In genomic region chr2:32963981-32964380, GRCm38 (mm10) we compare ENCODE assay signal across 8 mouse cellular contexts. TPM values are rescaled to one million over a fixed set of nuclear protein-coding genes. Genes with fewer than 3 reads are reported as not detected.
DNase-seq lines count a peak whose midpoint lies in the region; ATAC-seq and TF ChIP-seq lines count a peak whose summit lies in the region.
"Had no signal": no experiment of that assay in that cellular context is flagged by ENCODE, and none has a peak within 500 bp of the region (broad histone marks: within the 10 kb centered on the region; RNA-seq: fewer than 3 reads in every experiment).

No protein-coding gene starts in this region.

- ATAC-seq in kidney, embryonic 15.5 days (replicated peaks; ENCODE audit: low FRiP score): no peak
- ATAC-seq in embryonic facial prominence, embryonic 12.5 days (ENCODE audit: insufficient number of reproducible peaks, insufficient read depth, low FRiP score, low TSS enrichment): no peak
- no peak for ATAC-seq in liver, postnatal 0 days

- WGBS in kidney, embryonic 15.5 days: 73% methylated on average over 1 of the region's 1 CpGs
- 69% methylated on average over 1 of the region's 1 CpGs for WGBS in embryonic facial prominence, embryonic 12.5 days
- WGBS in liver, postnatal 0 days (ENCODE audit: insufficient replicate concordance): 53% methylated on average over 1 of the region's 1 CpGs

- TF ChIP-seq CTCF in liver, postnatal 0 days (IDR thresholded peaks at IDR 0.05; ENCODE audit: low read depth): no peak

- peaks cover 61% of the 10 kb centered on the region for H3K4me1 ChIP-seq in kidney, embryonic 15.5 days
- peaks cover 0 to 4% of the 10 kb centered on the region in 2 experiments; a peak in 1 of 4 replicates for H3K4me1 ChIP-seq in ES-E14 (ENCODE audit: control insufficient read depth in 2 of 2, insufficient read depth in 2 of 2, low read length in 2 of 2, poor library complexity in 1 of 2)
- peaks cover 42% of the 10 kb centered on the region for H3K4me1 ChIP-seq in embryonic facial prominence, embryonic 12.5 days
- peaks cover 54% of the 10 kb centered on the region for H3K4me1 ChIP-seq in liver, postnatal 0 days (ENCODE audit: insufficient read depth)

- no peaks in the 10 kb centered on the region for H3K9me3 ChIP-seq in kidney, embryonic 15.5 days (replicated peaks)
- no peaks in the 10 kb centered on the region for H3K9me3 ChIP-seq in ES-E14 (ENCODE audit: control insufficient read depth, insufficient read depth, low read depth, low read length)
- no peaks in the 10 kb centered on the region for H3K9me3 ChIP-seq in embryonic facial prominence, embryonic 12.5 days
- no peaks in the 10 kb centered on the region for H3K9me3 ChIP-seq in liver, postnatal 0 days (ENCODE audit: low read length)

- in situ Hi-C loops in ES-E14 (cut with MboI; ENCODE audit: low sequenced_read_pairs in 2 of 2, unreplicated experiment in 2 of 2): no loop called here

- peak overlapping the region; percentile 46 for H3K27ac ChIP-seq in kidney, embryonic 15.5 days
- no peak overlapping the region for H3K27ac ChIP-seq in ES-E14 (ENCODE audit: insufficient read depth, low read depth, low read length, poor library complexity, severe bottlenecking)
- H3K27ac ChIP-seq in embryonic facial prominence, embryonic 12.5 days: no peak overlapping the region
- H3K27ac ChIP-seq in liver, postnatal 0 days (ENCODE audit: low read depth): peak overlapping the region; percentile 94

- H3K4me2 ChIP-seq in kidney, embryonic 15.5 days: peak overlapping the region; percentile 68
- H3K4me2 ChIP-seq in embryonic facial prominence, embryonic 12.5 days (replicated peaks): peak overlapping the region; percentile 78; the same call in 1 of the 2 replicates
- H3K4me2 ChIP-seq in liver, postnatal 0 days (ENCODE audit: low read depth, low read length): peak overlapping the region; percentile 97

- H3K27me3 ChIP-seq in kidney, embryonic 15.5 days: no peaks in the 10 kb centered on the region
- no peaks in the 10 kb centered on the region for H3K27me3 ChIP-seq in embryonic facial prominence, embryonic 12.5 days
- H3K27me3 ChIP-seq in liver, postnatal 0 days (ENCODE audit: insufficient read depth, low read length): no peaks in the 10 kb centered on the region

- no peak for DNase-seq in kidney, postnatal 10 days
- no peak for DNase-seq in ES-E14 (ENCODE audit: low read depth, low spot score)
- DNase-seq in liver, postnatal 0 days: no peak
- no peak for DNase-seq in T-cell, adult 2 months (ENCODE audit: low spot score)
- DNase-seq in embryo, embryonic 10.5 days (ENCODE audit: low spot score): no peak
- DNase-seq: adrenal gland, postnatal 36 days had no signal

- TF ChIP-seq EP300 in liver, postnatal 0 days (IDR thresholded peaks at IDR 0.05; ENCODE audit: low read depth): no peak

- peak overlapping the region; percentile 90 for H3K4me3 ChIP-seq in kidney, embryonic 15.5 days (replicated peaks)
- peak overlapping the region; percentile 84 to 99 for H3K4me3 ChIP-seq in ES-E14 (ENCODE audit: insufficient read depth in 1 of 2, low read depth in 1 of 2, low read length in 2 of 2, poor library complexity in 1 of 2, severe bottlenecking in 1 of 2)
- no peak overlapping the region for H3K4me3 ChIP-seq in embryonic facial prominence, embryonic 12.5 days
- H3K4me3 ChIP-seq in liver, postnatal 0 days (ENCODE audit: low read depth, low read length): no peak overlapping the region

- H3K9ac ChIP-seq in kidney, embryonic 15.5 days: peak overlapping the region; percentile 98
- H3K9ac ChIP-seq in ES-E14 (ENCODE audit: insufficient read depth, low read depth, low read length, poor library complexity, severe bottlenecking): peak overlapping the region; percentile 100; the same call in 1 of the 2 replicates
- peak overlapping the region; percentile 92; the same call in 1 of the 2 replicates for H3K9ac ChIP-seq in embryonic facial prominence, embryonic 12.5 days
- peak overlapping the region; percentile 95 for H3K9ac ChIP-seq in liver, postnatal 0 days (replicated peaks)

- H3K36me3 ChIP-seq in kidney, embryonic 15.5 days: peaks cover 27% of the 10 kb centered on the region
- H3K36me3 ChIP-seq in ES-E14 (ENCODE audit: control insufficient read depth, insufficient read depth, low read length, poor library complexity, severe bottlenecking): peaks cover 32% of the 10 kb centered on the region
- H3K36me3 ChIP-seq in embryonic facial prominence, embryonic 12.5 days: peaks cover 26% of the 10 kb centered on the region
- H3K36me3 ChIP-seq in liver, postnatal 0 days (replicated peaks; ENCODE audit: insufficient read depth, low read length): peaks cover 10% of the 10 kb centered on the region

TF ChIP-seq in ES-E14, 5 proteins besides CTCF, POLR2A, EP300 and RAD21:
- TF ChIP-seq ZC3H11A (IDR thresholded peaks at IDR 0.05; ENCODE audit: borderline replicate concordance, low read depth, low read length): no peak
- no peak for TF ChIP-seq HCFC1 (IDR thresholded peaks at IDR 0.05; ENCODE audit: borderline replicate concordance, insufficient read depth, low read length)
- no peak for TF ChIP-seq ZNF384 (IDR thresholded peaks at IDR 0.05; ENCODE audit: low read depth, low read length)
- no peak for TF ChIP-seq MAFK (IDR thresholded peaks at IDR 0.05; ENCODE audit: insufficient read depth, low read depth, low read length)
- no peak for TF ChIP-seq CHD2 (IDR thresholded peaks at IDR 0.05; ENCODE audit: low read depth, low read length)

RNA-seq across cellular contexts. Expression of gene Lrsam1, which starts 2.6 kb away (rescaled TPM):
- polyA plus RNA-seq in kidney, embryonic 15.5 days (2015; fragmentation: Nextera tagmentation; extraction: Ambion mirVana): 11.2 and 12.2 TPM in 2 replicates
- total RNA-seq in ES-E14 (2012; rRNA removed): 16.7 and 27.7 TPM in 2 replicates
- polyA plus RNA-seq in embryonic facial prominence, embryonic 12.5 days (2016; fragmentation: Nextera tagmentation; extraction: Ambion mirVana): 14.3 and 14.4 TPM in 2 replicates
- polyA plus RNA-seq in liver, postnatal 0 days (2015; fragmentation: Nextera tagmentation; extraction: Ambion mirVana): 1.3 and 1.6 TPM in 2 replicates

RNA-seq across cellular contexts. Expression of gene Rpl12, which starts 2.6 kb away (rescaled TPM):
- 204 and 210 TPM in 2 replicates for polyA plus RNA-seq in kidney, embryonic 15.5 days (2015; fragmentation: Nextera tagmentation; extraction: Ambion mirVana)
- 2,117 and 2,535 TPM in 2 replicates for total RNA-seq in ES-E14 (2012; rRNA removed)
- polyA plus RNA-seq in embryonic facial prominence, embryonic 12.5 days (2016; fragmentation: Nextera tagmentation; extraction: Ambion mirVana): 160 and 169 TPM in 2 replicates
- 103 and 104 TPM in 2 replicates for polyA plus RNA-seq in liver, postnatal 0 days (2015; fragmentation: Nextera tagmentation; extraction: Ambion mirVana)

RNA-seq across cellular contexts. Expression of gene Slc2a8, which starts 17.9 kb away (rescaled TPM):
- polyA plus RNA-seq in kidney, embryonic 15.5 days (2015; fragmentation: Nextera tagmentation; extraction: Ambion mirVana): 28.9 and 30.6 TPM in 2 replicates
- 25.7 and 77.9 TPM in 2 replicates for total RNA-seq in ES-E14 (2012; rRNA removed)
- polyA plus RNA-seq in embryonic facial prominence, embryonic 12.5 days (2016; fragmentation: Nextera tagmentation; extraction: Ambion mirVana): 24.3 and 25.5 TPM in 2 replicates
- polyA plus RNA-seq in liver, postnatal 0 days (2015; fragmentation: Nextera tagmentation; extraction: Ambion mirVana): 11.7 and 11.8 TPM in 2 replicates

Comparison
In these comparisons a context has a peak if more than half of its experiments do, and no peak if none do; other contexts are left out.
1. H3K27ac ChIP-seq: peak in kidney, embryonic 15.5 days (single experiment) and liver, postnatal 0 days (single experiment); none in ES-E14 (single experiment) and embryonic facial prominence, embryonic 12.5 days (single experiment).
2. H3K4me3 ChIP-seq: peak in kidney, embryonic 15.5 days (single experiment) and ES-E14 (2 of 2); none in embryonic facial prominence, embryonic 12.5 days (single experiment) and liver, postnatal 0 days (single experiment).
3. Peak in every context shown above with its lines, with median percentiles within 50 percentile points of each other: H3K4me2 ChIP-seq and H3K9ac ChIP-seq.